Mouse (Mus musculus): ENCODE measurements around the gene Slc20a1. TPM values are rescaled to one million over a fixed set of nuclear protein-coding genes. Genes with fewer than 3 reads are reported as not detected.

Slc20a1 gene
- total RNA-seq, 2 experiments from 2014 or later: 110 to 130 TPM

- DNase-seq (ENCODE audit: low spot score in 2 of 2): no peak
Observed at GRCm38 (mm10) chr2:129185611-129186290, 12.8 kb upstream of the Slc20a1 start.

- no peak for DNase-seq (ENCODE audit: low spot score in 2 of 2)
Observed at GRCm38 (mm10) chr2:129186291-129186919, 12.2 kb upstream of the Slc20a1 start.

GRCm38 (mm10) chr2:129192392-129193150 lies 6.0 kb upstream of the Slc20a1 start:
- DNase-seq (ENCODE audit: low spot score in 2 of 2): no peak

- DNase-seq (ENCODE audit: low spot score in 2 of 2): no peak
Observed at GRCm38 (mm10) chr2:129196317-129196716, 2.2 kb upstream of the Slc20a1 start.

GRCm38 (mm10) chr2:129197197-129197596 lies 1.4 kb upstream of the Slc20a1 start:
- DNase-seq (ENCODE audit: low spot score in 2 of 2): no peak

- no peak for DNase-seq (ENCODE audit: low spot score in 2 of 2)
Observed at GRCm38 (mm10) chr2:129197843-129198435, 625 bp upstream of the Slc20a1 start.

- no peak for DNase-seq (ENCODE audit: low spot score in 2 of 2)
Observed at GRCm38 (mm10) chr2:129199328-129200085, 943 bp downstream of the Slc20a1 start.

GRCm38 (mm10) chr2:129205000-129205399 lies 6.4 kb downstream of the Slc20a1 start:
- no peak for DNase-seq (ENCODE audit: low spot score in 2 of 2)

GRCm38 (mm10) chr2:129206824-129207223 lies 8.3 kb downstream of the Slc20a1 start:
- no peak for DNase-seq (ENCODE audit: low spot score in 2 of 2)

- no peak for DNase-seq (ENCODE audit: low spot score in 2 of 2)
Observed at GRCm38 (mm10) chr2:129208181-129208746, 9.7 kb downstream of the Slc20a1 start.

- DNase-seq (ENCODE audit: low spot score in 2 of 2): no peak
Observed at GRCm38 (mm10) chr2:129210089-129210749, 11.7 kb downstream of the Slc20a1 start.

- no peak for DNase-seq (ENCODE audit: low spot score in 2 of 2)
Observed at GRCm38 (mm10) chr2:129211255-129211654, 12.7 kb downstream of the Slc20a1 start.

GRCm38 (mm10) chr2:129211957-129212356 lies 13.4 kb downstream of the Slc20a1 start:
- DNase-seq (ENCODE audit: low spot score in 2 of 2): no peak

GRCm38 (mm10) chr2:129212566-129212965 lies 14.0 kb downstream of the Slc20a1 start:
- DNase-seq (ENCODE audit: low spot score in 2 of 2): no peak

- no peak for DNase-seq (ENCODE audit: low spot score in 2 of 2)
Observed at GRCm38 (mm10) chr2:129214774-129215173, 16.2 kb downstream of the Slc20a1 start.

- DNase-seq (ENCODE audit: low spot score in 2 of 2): no peak
Observed at GRCm38 (mm10) chr2:129217612-129218185, 19.1 kb downstream of the Slc20a1 start.

- DNase-seq (ENCODE audit: low spot score in 2 of 2): peak in 1 of 2 experiments; percentile 45
Observed at GRCm38 (mm10) chr2:129218537-129219105, 20.1 kb downstream of the Slc20a1 start.

- DNase-seq (ENCODE audit: low spot score in 2 of 2): no peak
Observed at GRCm38 (mm10) chr2:129221097-129221632, 22.6 kb downstream of the Slc20a1 start.

GRCm38 (mm10) chr2:129224178-129224577 lies 25.6 kb downstream of the Slc20a1 start:
- no peak for DNase-seq (ENCODE audit: low spot score in 2 of 2)

All from layer of hippocampus, postnatal 14 days (tissue).